Mouse (Mus musculus): Measurements from ENCODE around the gene Rbbp4. TPM values are rescaled to one million over a fixed set of nuclear protein-coding genes. Genes with fewer than 3 reads are reported as not detected.

The Rbbp4 gene
- polyA plus RNA-seq, 1 experiment from 2014 or later, result 377 TPM

DNA sequence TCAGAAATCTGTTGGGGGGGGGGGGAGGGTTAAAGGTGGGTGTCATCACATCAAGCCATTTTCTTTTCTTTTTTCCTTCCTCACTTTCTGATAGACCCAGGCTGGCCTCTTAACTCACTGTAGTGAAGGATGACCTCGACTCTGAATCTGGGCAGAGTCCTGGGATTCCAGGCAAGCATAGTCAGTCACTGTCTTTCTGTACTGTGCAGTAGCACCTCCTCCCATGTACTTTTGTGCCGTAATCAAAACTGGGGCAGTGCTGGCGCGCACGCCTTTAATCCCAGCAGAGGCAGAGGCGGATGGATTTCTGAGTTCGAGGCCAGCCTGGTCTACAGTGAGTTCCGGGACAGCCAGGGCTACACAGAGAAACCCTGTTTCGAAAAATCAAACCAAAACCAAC, 31.4 kb downstream of the Rbbp4 start:
- H3K27me3 ChIP-seq (ENCODE audit: insufficient read depth, poor library complexity, severe bottlenecking), result no peaks in the 10 kb centered on the region
- H3K4me1 ChIP-seq, result peaks cover 18% of the 10 kb centered on the region
- H3K4me3 ChIP-seq, result no peak overlapping the region
- peaks cover 32% of the 10 kb centered on the region for H3K36me3 ChIP-seq
- 83% methylated on average over 9 of the region's 9 CpGs for WGBS
- no peak for DNase-seq (ENCODE audit: low spot score)
- H3K9me3 ChIP-seq, result no peaks in the 10 kb centered on the region
- no peak overlapping the region for H3K27ac ChIP-seq

DNA sequence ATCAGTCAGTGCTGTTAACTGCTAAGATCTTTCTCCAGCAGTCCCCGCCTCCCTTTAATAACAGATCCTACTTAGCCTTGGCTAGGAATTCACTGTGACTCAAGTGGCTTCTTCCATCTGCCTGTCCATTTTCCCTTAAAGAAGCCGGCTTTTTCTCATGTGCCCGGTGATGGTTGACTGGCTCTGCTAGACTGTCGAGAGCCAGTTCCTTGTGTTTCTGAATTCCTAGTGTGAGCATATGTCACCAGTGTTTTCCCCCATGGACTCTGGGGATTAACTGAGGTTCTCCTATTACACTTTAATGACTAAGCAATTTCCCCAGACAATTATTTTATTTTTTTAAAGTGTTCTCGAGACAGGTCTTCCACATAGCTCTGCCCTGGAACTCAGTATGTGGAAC, 31.8 kb downstream of the Rbbp4 start:
- Histone ChIP-seq H3K36me3 (peaks cover 28% of the 10 kb centered on the region), H3K27me3 (ENCODE audit: insufficient read depth, poor library complexity, severe bottlenecking) (no peaks in the 10 kb centered on the region), H3K4me1 (peaks cover 20% of the 10 kb centered on the region), H3K9me3 (no peaks in the 10 kb centered on the region), H3K27ac (no peak overlapping the region), H3K4me3 (no peak overlapping the region)
- DNase-seq (ENCODE audit: low spot score), result no peak
- 74% methylated on average over 5 of the region's 5 CpGs for WGBS

DNA sequence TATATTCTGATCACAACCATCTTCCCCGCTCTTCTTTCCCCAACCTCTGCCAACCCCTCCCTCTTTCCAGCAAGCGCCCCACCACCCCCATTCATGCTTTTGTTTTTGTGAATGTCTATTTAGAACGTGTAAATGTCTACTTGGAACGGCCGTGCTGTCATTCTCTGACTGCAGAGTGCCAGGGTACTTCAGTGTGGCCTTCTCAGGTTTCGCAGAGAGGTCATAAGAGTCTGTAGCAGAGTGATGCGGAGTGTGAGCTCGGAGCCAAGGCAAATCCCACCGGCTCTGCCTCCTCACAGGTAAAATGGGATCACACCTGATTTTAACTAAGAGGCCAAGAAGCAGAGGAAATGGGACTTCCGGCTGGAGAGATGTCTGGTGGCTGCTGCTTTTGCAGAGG, 36.0 kb downstream of the Rbbp4 start:
- Histone ChIP-seq H3K9me3 (no peaks in the 10 kb centered on the region), H3K36me3 (no peaks in the 10 kb centered on the region), H3K27ac (no peak overlapping the region), H3K27me3 (ENCODE audit: insufficient read depth, poor library complexity, severe bottlenecking) (peaks cover 2% of the 10 kb centered on the region; the same call in 1 of the 2 replicates), H3K4me1 (peaks cover 40% of the 10 kb centered on the region), H3K4me3 (no peak overlapping the region)
- DNase-seq (ENCODE audit: low spot score), result no peak
- 60% methylated on average over 10 of the region's 10 CpGs for WGBS

DNA sequence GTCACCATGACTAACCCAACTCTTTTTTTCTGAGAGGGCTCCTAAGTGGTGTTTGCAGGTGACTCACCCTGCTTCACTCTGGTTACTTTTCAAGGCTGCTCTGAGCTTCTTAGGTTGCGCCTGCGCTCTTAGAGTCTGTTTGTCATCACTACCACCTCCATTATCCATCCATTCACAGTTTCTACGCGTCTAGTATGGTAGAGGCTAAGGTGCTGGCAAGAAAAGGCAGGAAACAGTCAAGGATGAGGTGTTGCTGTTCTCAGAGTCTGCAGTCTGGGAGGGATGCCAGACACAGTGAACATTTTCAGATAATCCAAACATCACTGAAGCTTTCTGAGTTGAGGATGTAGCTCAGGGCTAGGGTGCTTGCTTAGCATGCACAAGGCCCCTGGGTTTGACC, 37.4 kb downstream of the Rbbp4 start:
- Histone ChIP-seq H3K4me1 (peaks cover 44% of the 10 kb centered on the region), H3K27ac (no peak overlapping the region), H3K36me3 (no peaks in the 10 kb centered on the region), H3K27me3 (ENCODE audit: insufficient read depth, poor library complexity, severe bottlenecking) (peaks cover 16% of the 10 kb centered on the region), H3K9me3 (no peaks in the 10 kb centered on the region), H3K4me3 (no peak overlapping the region)
- no peak for DNase-seq (ENCODE audit: low spot score)
- 60% methylated on average over 4 of the region's 4 CpGs for whole genome bisulfite sequencing

DNA sequence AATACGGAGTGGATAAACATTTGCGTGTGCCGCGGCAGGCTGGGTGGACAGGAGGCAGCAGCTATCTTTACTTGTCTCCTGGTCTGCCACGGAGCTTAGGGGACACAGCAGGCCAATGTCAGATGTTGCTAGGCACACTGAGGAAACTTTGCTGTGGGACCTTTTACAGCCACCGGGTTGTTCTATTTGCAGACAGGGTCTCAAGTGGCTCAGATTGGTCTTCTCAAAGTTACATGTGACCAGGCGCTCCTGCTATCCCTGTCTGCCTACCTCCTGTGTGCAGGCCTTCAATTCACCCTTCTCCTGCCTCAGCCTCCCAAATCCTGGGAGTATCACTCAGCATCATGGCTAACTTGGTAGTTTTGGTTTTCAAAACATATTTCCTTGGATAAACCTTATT, 39.1 kb downstream of the Rbbp4 start:
- no peak for DNase-seq (ENCODE audit: low spot score)
- 47% methylated on average over 7 of the region's 7 CpGs for WGBS
- peak overlapping the region; percentile 52; the same call in 1 of the 2 replicates for H3K27ac ChIP-seq
- H3K27me3 ChIP-seq (ENCODE audit: insufficient read depth, poor library complexity, severe bottlenecking), result peaks cover 28% of the 10 kb centered on the region
- no peaks in the 10 kb centered on the region for H3K36me3 ChIP-seq
- no peaks in the 10 kb centered on the region for H3K9me3 ChIP-seq
- peaks cover 44% of the 10 kb centered on the region for H3K4me1 ChIP-seq
- no peak overlapping the region for H3K4me3 ChIP-seq

DNA sequence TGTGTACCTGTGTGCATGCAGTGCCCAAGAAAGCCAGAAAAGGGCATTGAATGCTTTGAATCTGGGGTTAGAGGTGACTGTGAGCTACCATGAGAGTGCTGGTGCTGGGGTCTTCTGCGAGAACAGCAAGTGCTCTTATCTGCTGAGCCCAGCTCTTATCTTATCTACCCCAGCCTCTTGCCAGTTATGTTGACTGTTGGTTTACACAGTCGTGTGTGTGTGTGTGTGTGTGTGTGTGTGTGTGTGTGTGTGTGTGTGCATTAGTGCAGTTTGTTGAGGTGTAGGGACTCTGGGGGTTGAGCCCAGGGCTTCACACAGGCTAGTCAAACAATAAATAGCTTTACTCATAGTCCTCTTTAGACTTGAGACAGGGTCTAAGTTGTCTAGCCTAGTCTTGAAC, 40.0 kb downstream of the Rbbp4 start:
- H3K36me3 ChIP-seq, result no peaks in the 10 kb centered on the region
- H3K27me3 ChIP-seq (ENCODE audit: insufficient read depth, poor library complexity, severe bottlenecking), result peaks cover 28% of the 10 kb centered on the region
- no peak overlapping the region for H3K4me3 ChIP-seq
- peaks cover 44% of the 10 kb centered on the region for H3K4me1 ChIP-seq
- WGBS, result 6% methylated on average over 2 of the region's 2 CpGs
- no peak overlapping the region for H3K27ac ChIP-seq
- no peak for DNase-seq (ENCODE audit: low spot score)
- no peaks in the 10 kb centered on the region for H3K9me3 ChIP-seq

DNA sequence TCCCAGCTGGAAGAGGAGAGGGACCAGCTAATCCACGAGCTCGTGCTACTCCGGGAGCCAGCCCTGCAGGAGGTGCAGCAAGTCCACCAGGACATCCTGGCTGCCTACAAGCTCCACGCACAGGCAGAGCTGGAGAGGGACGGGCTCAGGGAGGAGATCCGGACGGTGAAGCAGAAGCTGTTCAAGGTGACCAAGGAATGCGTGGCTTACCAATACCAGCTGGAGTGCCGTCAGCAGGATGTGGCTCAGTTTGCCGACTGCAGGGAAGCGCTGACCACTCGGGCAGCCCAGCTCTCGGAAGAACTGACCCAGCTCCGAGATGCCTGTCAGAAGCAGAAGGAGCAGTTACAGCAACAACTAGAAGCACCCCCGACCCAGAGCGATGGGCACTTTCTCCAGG, 41.5 kb downstream of the Rbbp4 start:
- WGBS, result 11% methylated on average over 16 of the region's 16 CpGs
- DNase-seq (ENCODE audit: low spot score), result no peak
- H3K27ac ChIP-seq, result peak overlapping the region; percentile 63
- H3K9me3 ChIP-seq, result no peaks in the 10 kb centered on the region
- peak overlapping the region; percentile 41 for H3K4me3 ChIP-seq
- no peaks in the 10 kb centered on the region for H3K36me3 ChIP-seq
- peaks cover 37% of the 10 kb centered on the region for H3K27me3 ChIP-seq (ENCODE audit: insufficient read depth, poor library complexity, severe bottlenecking)
- peaks cover 36% of the 10 kb centered on the region for H3K4me1 ChIP-seq

DNA sequence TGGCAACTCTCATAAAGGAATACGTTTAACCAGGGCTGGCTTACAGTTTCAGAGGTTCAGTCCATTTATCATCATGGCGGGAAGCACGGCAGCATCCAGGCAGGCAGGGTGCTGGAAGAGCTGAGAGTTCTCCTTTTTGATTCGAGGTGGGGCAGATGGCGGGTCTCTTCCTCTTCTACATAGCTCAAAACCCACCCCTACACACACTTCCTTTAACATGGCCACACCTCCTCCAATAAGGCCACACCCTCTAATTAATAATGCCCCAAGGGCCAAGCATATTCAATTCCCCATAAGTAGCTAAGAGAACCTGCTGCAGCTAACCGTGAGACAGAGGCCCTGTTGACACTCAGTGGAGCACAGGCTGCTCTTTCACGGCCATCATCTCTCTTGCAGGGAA, 42.3 kb downstream of the Rbbp4 start:
- H3K36me3 ChIP-seq, result no peaks in the 10 kb centered on the region
- H3K9me3 ChIP-seq, result no peaks in the 10 kb centered on the region
- whole genome bisulfite sequencing, result 78% methylated on average over 7 of the region's 7 CpGs
- DNase-seq (ENCODE audit: low spot score), result no peak
- peaks cover 30% of the 10 kb centered on the region for H3K4me1 ChIP-seq
- no peak overlapping the region for H3K4me3 ChIP-seq
- H3K27ac ChIP-seq, result no peak overlapping the region
- H3K27me3 ChIP-seq (ENCODE audit: insufficient read depth, poor library complexity, severe bottlenecking), result peaks cover 44% of the 10 kb centered on the region

DNA sequence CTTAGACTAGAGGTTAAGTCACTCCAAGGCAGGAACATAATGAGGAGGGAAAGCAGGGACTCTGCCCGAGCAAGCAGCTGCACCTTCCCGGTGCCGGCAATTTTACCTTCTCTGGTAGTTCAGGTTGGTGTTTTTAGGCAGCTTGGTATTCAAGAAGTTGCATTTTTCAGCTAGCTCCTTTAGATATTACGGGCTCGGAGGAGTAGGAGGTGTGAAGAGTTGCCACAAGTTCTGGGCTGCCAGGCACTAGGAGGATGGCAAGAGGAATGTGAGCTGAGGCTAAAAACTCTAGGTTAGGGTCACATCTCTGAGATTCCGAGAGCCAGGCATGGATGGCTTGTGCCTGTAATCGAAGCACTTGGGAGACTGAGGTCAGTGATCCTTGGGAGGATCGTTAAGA, 45.5 kb downstream of the Rbbp4 start:
- Histone ChIP-seq H3K36me3 (no peaks in the 10 kb centered on the region), H3K27me3 (ENCODE audit: insufficient read depth, poor library complexity, severe bottlenecking) (peaks cover 74% of the 10 kb centered on the region), H3K4me1 (peaks cover 30% of the 10 kb centered on the region), H3K9me3 (no peaks in the 10 kb centered on the region), H3K4me3 (no peak overlapping the region), H3K27ac (no peak overlapping the region)
- DNase-seq (ENCODE audit: low spot score), result no peak
- 84% methylated on average over 8 of the region's 8 CpGs for WGBS

DNA sequence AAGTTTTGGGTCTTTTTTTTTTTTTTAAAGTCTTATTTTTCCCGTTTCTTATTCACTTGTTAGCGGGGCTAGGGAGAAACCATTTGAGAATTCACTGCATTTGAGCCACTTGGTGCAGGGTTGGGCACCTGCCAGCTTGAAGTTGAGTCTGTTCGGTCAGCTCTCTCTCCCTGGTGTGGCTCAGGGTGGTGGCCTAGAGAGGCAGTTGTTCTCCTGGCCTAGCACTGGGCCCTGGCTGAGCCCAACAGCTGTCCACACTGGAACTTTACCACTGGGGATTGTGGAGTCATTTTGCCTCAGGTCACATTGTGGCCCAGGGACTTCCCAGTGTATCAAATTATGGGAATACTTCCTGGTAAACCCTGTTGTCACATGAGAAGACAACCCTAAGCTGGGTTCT, 47.1 kb downstream of the Rbbp4 start:
- Histone ChIP-seq H3K4me1 (peaks cover 20% of the 10 kb centered on the region), H3K4me3 (peak overlapping the region; percentile 75), H3K36me3 (no peaks in the 10 kb centered on the region), H3K27me3 (ENCODE audit: insufficient read depth, poor library complexity, severe bottlenecking) (peaks cover 67% of the 10 kb centered on the region), H3K27ac (no peak overlapping the region), H3K9me3 (no peaks in the 10 kb centered on the region)
- WGBS, result 45% methylated on average over 3 of the region's 3 CpGs
- no peak for DNase-seq (ENCODE audit: low spot score)

DNA sequence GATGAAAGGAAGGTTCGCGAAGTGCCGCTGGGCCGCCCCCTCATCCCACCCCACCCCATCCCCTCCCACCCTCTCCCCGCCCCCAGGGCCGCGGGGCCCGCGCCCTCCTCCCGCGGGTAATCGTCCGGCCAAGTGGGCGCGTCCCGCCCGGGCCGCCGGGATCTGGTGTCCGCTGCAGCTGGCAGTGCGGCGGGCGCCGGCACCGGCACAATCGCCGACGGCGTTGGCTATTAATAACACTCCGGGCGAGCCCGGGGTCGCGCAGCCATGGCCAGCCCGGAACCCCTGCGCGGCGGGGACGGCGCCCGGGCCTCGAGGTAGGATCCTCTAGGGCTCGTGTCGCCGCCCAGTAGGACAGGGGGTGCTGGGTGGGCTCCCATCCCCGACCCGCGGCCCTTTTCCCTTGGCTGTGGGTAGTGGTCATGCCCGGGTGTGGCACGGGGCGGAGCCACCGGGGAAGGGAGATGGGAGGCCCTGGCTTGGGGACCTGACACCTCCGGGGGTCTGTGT, 47.6 kb downstream of the Rbbp4 start, which contains the start of gene Sync:
Gene Sync, plus strand, starts transcription at position 146 of the 510 bp plus-strand sequence.
- Histone ChIP-seq H3K36me3 (no peaks in the 10 kb centered on the region), H3K4me3 (peak within 1 kb of the TSS; percentile 75), H3K4me1 (peaks cover 19% of the 10 kb centered on the region), H3K27ac (peak within 1 kb of the TSS; percentile 85), H3K9me3 (no peaks in the 10 kb centered on the region), H3K27me3 (ENCODE audit: insufficient read depth, poor library complexity, severe bottlenecking) (peaks cover 65% of the 10 kb centered on the region)
- WGBS, result under 1% methylated on average over 49 of the region's 53 CpGs
- DNase-seq (ENCODE audit: low spot score), result no peak

DNA sequence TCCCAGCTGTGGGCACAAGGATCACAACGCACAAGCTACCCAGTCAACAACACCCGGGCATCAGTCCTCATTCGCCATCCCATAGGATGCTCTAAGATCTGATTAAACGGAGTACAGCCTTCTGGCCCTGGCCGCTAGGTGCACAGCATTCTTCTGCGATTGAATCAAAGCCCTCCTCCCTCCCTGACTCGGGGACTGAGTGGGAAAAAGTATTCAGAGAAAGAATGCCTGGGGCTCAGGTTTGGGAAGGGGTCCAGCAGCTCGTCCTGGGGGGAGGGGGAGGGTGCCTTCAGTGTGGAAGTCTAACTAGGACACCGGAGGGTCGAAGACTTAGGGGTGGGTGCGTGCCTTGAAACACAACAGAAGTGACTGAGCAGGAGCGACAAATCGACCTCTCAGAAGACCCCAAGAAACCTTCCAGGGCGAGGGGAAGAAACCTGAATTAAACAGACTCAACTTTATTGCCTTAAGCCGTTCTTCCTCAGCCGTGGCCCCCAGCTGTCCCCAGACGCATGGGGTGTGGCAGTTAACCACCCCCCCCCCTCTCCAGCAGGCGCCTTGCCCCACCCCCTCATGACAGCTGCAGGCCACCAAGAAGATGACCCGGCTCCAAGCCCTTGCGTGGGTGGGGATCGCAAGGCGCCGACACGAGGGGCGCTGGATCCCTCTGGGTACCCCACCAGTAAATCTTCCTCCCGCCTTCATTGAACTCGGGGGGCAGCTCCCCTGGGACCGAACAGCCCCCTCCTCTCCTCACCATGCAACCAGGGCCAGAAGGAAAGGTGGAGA, 48.3 kb downstream of the Rbbp4 start:
- peak overlapping the region; percentile 85 for H3K27ac ChIP-seq
- H3K4me3 ChIP-seq, result peak overlapping the region; percentile 75
- H3K27me3 ChIP-seq (ENCODE audit: insufficient read depth, poor library complexity, severe bottlenecking), result peaks cover 60% of the 10 kb centered on the region
- no peaks in the 10 kb centered on the region for H3K9me3 ChIP-seq
- 3% methylated on average over 27 of the region's 28 CpGs for WGBS
- H3K36me3 ChIP-seq, result no peaks in the 10 kb centered on the region
- peaks cover 19% of the 10 kb centered on the region for H3K4me1 ChIP-seq
- no peak for DNase-seq (ENCODE audit: low spot score)

DNA sequence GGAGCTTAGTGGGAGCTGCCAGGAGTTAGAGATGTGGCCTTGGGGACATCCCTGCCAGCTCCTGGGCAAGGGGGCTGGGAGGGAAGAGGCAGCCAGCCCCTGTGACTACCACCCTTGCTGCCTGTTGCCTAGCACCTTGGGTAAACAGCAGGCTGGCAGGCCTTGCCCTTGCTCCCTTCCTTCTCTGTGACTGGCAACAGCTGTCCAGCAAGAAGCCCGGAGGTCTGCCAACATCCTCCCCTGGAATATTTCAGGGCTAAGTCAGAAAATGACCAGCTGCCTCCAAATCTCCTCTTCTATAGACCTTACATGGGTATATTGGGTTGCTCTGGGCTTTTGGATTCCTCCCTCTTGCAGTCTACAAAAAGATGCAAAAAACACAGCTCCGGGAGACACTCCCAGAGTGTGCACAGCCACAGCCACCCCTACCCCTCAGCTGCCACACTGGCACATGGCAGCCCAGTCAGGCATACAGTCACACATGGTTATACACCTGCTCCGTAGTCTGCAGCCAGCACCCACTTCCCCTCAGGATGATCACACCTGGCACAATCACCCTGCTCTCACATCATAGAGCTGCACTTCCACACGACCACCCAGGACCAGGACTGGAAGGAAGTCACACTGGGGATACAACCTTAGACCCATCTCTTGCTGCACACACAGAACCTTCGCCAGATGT, 49.0 kb downstream of the Rbbp4 start:
- WGBS, result 62% methylated on average over 5 of the region's 5 CpGs
- H3K36me3 ChIP-seq, result no peaks in the 10 kb centered on the region
- peak overlapping the region; percentile 75; the same call in 1 of the 2 replicates for H3K4me3 ChIP-seq
- DNase-seq (ENCODE audit: low spot score), result no peak
- no peak overlapping the region for H3K27ac ChIP-seq
- H3K9me3 ChIP-seq, result no peaks in the 10 kb centered on the region
- peaks cover 55% of the 10 kb centered on the region for H3K27me3 ChIP-seq (ENCODE audit: insufficient read depth, poor library complexity, severe bottlenecking)
- peaks cover 19% of the 10 kb centered on the region for H3K4me1 ChIP-seq

Data from heart, embryonic 10.5 days (tissue).